Mouse (Mus musculus) E14TG2a.4 (cell line): ENCODE measurements around the gene Afmid.
"Not testable (repeated sequence)": the region's sequence is repeated elsewhere in the genome, so short reads cannot be mapped to it uniquely, and the experiment has no call there.

ENCODE experiments used
- H3K27me3 ChIP-seq: 2 replicates; pipeline ENCODE4 v1.6.1; 2014; ENCODE audit warnings: low read length, control low read depth; ENCODE audit not compliant: insufficient read depth
- H3K36me3 ChIP-seq: 2 replicates; pipeline ENCODE4 v1.6.1; 2014; ENCODE audit warnings: low read length, control low read depth; ENCODE audit not compliant: insufficient read depth
- H3K4me1 ChIP-seq: replicated peaks from 2 replicates; pipeline ENCODE4 v1.6.1; 2014; ENCODE audit warnings: low read depth, low read length, control low read depth
- H3K4me3 ChIP-seq: replicated peaks from 2 replicates; pipeline ENCODE4 v1.5.1; 2014; ENCODE audit warnings: mild to moderate bottlenecking, low read length
- H3K9me3 ChIP-seq: 2 replicates; pipeline ENCODE4 v1.6.1; 2014; ENCODE audit warnings: low read length, control low read depth
- CTCF ChIP-seq: conservative IDR thresholded peaks from 2 replicates; pipeline ENCODE4 v1.5.1; 2014; ENCODE audit warnings: low read length
- NANOG ChIP-seq: IDR thresholded peaks from 2 replicates; pipeline ENCODE4 v1.6.1; 2014; ENCODE audit warnings: borderline replicate concordance, low read length, mixed read lengths
- POU5F1 ChIP-seq: IDR thresholded peaks from 2 replicates; pipeline ENCODE4 v1.6.1; 2014; ENCODE audit warnings: low read length, borderline replicate concordance

Gene Afmid

DNA sequence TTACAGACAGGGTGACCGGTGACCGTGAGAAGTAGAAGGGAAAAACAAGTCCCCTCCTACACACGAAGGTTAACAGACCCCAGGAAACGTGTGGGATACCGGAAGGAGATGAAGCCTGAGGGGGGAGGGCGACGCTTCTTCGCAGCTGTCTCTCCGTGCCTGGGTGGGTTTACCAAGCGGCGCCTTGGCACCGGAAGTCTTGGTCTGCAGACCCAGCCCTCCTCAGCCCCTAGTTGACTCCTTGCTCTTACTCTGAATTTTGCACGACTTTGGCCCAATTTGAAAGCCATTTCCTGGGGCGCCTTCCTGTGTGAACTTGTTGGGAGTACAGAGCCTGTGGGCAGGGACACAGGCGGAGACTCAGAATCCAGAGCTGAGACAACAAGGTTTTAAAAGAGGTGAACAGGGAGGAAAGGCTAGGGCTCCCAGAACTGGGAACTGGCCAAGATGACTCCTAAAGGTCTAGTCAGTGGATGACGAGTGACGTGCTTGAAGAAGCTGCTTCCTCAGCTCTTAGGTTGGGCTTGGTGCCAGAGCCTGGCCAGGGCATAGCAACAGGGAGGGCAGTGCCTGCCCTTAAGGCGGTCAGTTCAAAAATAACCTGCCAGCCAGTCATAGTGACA is 44.4 kb upstream of the Afmid start:
- TF ChIP-seq NANOG (no peak), POU5F1 (no peak), CTCF (no peak)
- Histone ChIP-seq H3K36me3 (peaks cover 43% of the 10 kb centered on the region), H3K9me3 (no peaks in the 10 kb centered on the region), H3K27me3 (peaks cover 12% of the 10 kb centered on the region; the same call in 1 of the 2 replicates), H3K4me3 (peak overlapping the region; percentile 87), H3K4me1 (peaks cover 77% of the 10 kb centered on the region)

DNA sequence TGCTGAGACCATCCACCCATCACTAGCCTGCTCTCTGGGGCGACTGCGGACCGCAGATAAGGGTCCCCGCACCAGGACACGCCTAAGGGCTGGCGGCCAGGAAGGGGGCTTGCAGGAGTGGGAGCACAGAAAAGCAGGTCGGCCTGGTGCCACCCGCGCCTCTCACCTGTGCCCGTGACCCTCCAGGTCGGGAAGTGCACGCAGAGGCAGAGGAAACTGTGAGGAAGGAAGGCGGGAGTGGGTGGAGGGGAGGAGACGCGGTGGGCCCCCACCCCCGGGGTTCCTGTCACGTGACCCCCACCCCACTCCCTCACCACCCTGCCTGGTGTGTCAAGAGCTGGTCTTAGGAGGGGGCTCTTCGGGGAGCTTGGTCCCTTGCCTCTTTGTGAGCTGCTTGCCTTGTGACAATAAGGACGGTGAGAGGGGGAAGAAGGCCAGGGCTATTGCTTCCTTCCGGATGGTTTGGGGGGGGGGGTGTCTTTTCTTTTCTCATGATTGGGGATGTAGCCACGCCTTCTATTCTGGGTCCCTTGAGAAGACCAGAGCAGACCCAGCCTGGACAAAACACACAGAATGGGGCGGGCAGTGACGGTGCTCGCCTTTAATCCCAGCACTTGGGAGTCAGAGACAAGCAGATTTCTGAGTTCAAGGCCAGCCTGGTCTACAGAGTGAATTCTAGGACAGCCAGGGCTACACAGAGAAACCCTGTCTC is 43.6 kb upstream of the Afmid start, which contains the start of the genes Tmc8 and Tmc6:
Gene Tmc8 (plus strand): TSS at position 84 of the 712 bp plus-strand sequence.
Gene Tmc6 (minus strand): TSS at position 206 of the 712 bp plus-strand sequence.
- H3K4me3 ChIP-seq, result peak within 1 kb of the TSS; percentile 87
- peaks cover 79% of the 10 kb centered on the region for H3K4me1 ChIP-seq
- peaks cover 12% of the 10 kb centered on the region; the same call in 1 of the 2 replicates for H3K27me3 ChIP-seq
- H3K36me3 ChIP-seq, result peaks cover 35% of the 10 kb centered on the region
- H3K9me3 ChIP-seq, result no peaks in the 10 kb centered on the region
- no peak for TF ChIP-seq POU5F1
- TF ChIP-seq NANOG, result no peak
- TF ChIP-seq CTCF, result no peak

DNA sequence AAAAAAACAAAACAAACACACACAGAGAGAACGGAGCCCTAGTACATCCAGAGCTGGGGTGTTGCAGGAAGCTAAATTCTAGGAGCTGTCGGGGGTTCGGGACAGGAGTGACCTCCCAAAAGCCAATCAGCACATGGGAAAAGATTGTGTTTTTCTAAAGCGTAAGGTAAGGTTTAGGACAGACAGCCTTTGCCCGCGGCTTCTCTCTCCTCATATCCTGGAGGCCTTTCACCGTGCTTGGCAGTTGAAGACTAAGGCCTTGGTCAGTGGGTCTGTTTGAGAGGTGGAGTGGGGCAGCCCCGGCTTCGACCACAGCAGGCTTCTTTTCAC is 43.1 kb upstream of the Afmid start:
- H3K9me3 ChIP-seq, result no peaks in the 10 kb centered on the region
- H3K4me3 ChIP-seq, result peak overlapping the region; percentile 87
- H3K4me1 ChIP-seq, result peaks cover 74% of the 10 kb centered on the region
- no peak for TF ChIP-seq NANOG
- no peak for TF ChIP-seq CTCF
- TF ChIP-seq POU5F1, result no peak
- peaks cover 12% of the 10 kb centered on the region; the same call in 1 of the 2 replicates for H3K27me3 ChIP-seq
- H3K36me3 ChIP-seq, result peaks cover 35% of the 10 kb centered on the region

DNA sequence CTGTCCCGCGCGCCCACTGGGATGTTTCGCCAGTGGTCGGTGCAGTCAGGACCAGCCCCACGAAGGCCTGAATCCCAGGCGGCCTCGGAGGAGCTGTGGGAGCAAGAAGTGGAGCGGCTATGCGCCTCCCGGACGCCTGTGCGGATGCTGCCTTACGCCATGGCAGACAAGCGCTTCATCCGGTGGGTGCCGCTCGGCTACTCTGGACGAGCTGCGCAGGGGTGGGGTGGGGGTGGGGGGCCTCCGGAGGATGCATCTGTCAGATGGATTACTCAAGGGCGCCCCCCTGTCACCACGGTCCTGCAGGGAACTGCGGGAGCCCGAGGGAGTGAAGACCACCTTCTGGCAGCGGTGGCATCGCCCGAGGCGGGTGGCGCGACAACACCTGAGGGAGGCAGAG is 42.6 kb upstream of the Afmid start:
- H3K36me3 ChIP-seq, result peaks cover 31% of the 10 kb centered on the region
- no peaks in the 10 kb centered on the region for H3K9me3 ChIP-seq
- peaks cover 12% of the 10 kb centered on the region; the same call in 1 of the 2 replicates for H3K27me3 ChIP-seq
- peak overlapping the region; percentile 87 for H3K4me3 ChIP-seq
- peaks cover 70% of the 10 kb centered on the region for H3K4me1 ChIP-seq
- no peak for TF ChIP-seq NANOG
- no peak for TF ChIP-seq POU5F1
- peak; percentile 11; the same call in 1 of the 2 replicates for TF ChIP-seq CTCF

DNA sequence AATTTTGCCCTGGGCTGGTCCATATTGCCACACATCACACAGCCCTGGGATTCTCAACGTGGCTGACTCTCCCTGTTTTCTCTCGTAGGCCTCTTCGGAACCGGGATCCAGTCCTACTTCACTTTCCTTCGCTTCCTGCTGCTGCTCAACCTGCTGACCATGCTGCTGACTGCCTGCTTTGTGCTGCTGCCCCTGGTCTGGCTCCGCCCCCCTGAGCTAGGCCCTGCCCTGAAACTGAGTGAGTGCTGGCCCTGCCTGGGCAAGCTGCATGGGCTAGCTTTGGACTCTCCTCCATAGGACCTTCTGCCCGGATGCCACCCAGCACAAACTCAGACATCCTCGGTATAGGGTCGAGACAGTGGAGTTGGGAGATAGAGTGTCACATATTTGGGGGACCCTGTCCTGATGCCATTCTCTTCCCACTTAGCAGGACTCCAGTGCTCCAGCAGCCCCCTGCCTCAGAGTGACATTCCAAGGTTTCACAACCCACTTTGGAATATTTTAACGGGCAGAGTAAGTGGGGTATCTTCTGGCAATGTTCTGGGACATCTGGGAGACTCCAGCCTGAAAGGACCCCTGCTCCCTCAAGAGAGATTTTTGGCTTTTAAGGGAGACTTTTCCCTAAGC is 41.9 kb upstream of the Afmid start:
- Histone ChIP-seq H3K9me3 (no peaks in the 10 kb centered on the region), H3K4me3 (peak overlapping the region; percentile 87), H3K4me1 (peaks cover 63% of the 10 kb centered on the region), H3K36me3 (peaks cover 24% of the 10 kb centered on the region), H3K27me3 (peaks cover 12% of the 10 kb centered on the region; the same call in 1 of the 2 replicates)
- TF ChIP-seq CTCF (no peak), NANOG (no peak), POU5F1 (no peak)

DNA sequence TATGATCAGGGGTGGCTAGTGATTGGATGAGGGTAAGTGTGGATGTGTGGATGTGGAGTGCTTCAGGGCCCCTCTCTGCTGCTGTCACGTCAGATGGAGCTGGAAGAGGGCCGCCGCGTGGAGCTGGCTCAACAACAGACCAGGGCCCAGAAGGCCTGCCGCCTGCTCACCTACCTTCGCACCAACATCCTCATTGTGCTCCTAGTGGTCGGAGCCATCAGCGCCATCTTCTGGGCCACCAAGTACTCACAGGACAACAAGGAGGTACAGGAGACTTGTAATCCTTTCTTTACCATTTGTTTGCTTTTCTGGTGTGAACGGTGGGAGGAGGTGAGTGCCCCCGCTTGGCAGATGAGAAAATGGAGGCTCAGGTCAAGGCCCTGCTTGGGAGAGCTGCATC is 39.4 kb upstream of the Afmid start:
- TF ChIP-seq NANOG (no peak), CTCF (peak; percentile 31)
- H3K27me3 ChIP-seq, result peaks cover 12% of the 10 kb centered on the region; the same call in 1 of the 2 replicates
- H3K36me3 ChIP-seq, result peaks cover 20% of the 10 kb centered on the region
- H3K4me3 ChIP-seq, result no peak overlapping the region
- peaks cover 64% of the 10 kb centered on the region for H3K4me1 ChIP-seq
- no peaks in the 10 kb centered on the region for H3K9me3 ChIP-seq

DNA sequence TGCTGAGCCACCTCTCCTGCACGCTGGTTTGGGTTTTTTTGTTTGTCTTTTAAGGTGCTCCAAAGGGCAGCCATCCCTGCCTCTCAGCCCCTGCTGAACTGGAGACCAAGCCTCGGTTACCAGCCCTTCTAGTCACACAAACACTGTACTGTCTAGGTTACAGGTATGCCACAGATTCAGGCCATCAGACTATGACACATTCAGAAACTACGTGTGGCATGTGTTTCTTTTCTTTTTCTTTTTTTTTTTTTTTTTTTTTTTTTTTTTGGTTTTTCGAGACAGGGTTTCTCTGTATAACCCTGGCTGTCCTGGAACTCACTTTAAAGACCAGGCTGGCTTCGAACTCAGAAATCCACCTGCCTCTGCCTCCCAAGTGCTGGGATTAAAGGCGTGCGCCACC is 37.2 kb upstream of the Afmid start:
- not testable (repeated sequence) for H3K9me3 ChIP-seq, H3K27me3 ChIP-seq, H3K4me3 ChIP-seq
- Histone ChIP-seq H3K4me1 (peaks cover 61% of the 10 kb centered on the region), H3K36me3 (peaks cover 20% of the 10 kb centered on the region)

DNA sequence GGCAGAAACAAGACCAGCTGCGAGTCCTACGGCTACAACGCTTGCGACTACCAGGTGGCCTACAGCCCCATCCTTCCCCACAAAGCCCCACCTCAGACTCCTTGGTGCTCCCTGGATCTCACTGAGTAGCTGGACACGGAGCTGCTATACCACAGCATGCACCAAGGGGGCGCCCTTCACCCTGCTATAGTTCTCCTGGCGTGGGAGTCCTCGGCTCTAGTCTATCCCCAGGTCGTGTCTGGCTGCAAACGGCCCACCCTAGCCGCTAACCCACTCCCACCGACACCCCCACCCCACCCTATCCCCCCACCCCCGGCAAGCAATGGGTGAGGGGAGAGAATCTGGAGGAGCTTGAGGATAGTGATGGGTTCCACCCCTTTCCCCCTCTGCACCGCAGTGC is 35.4 kb upstream of the Afmid start:
- TF ChIP-seq NANOG, result no peak
- peak; percentile 87 for TF ChIP-seq CTCF
- peak overlapping the region; percentile 37 for H3K4me3 ChIP-seq
- H3K4me1 ChIP-seq, result peaks cover 56% of the 10 kb centered on the region
- no peaks in the 10 kb centered on the region for H3K27me3 ChIP-seq
- H3K36me3 ChIP-seq, result peaks cover 9% of the 10 kb centered on the region
- H3K9me3 ChIP-seq, result no peaks in the 10 kb centered on the region
